Mouse (Mus musculus) layer of hippocampus, adult 8-10 months (tissue): ENCODE results near the gene Ttc7b. TPM values are rescaled to one million over a fixed set of nuclear protein-coding genes. Genes with fewer than 3 reads are reported as not detected.

ENCODE experiments used
- DNase-seq, 2 experiments: peaks; one replicate each; pipeline ENCODE4 v3.0.0; 2022; ENCODE audit warnings: low spot score in 2 of 2
- total RNA-seq, 4 experiments: library from RNA; stranded (reverse); gene quantifications; 2 replicates each; pipeline ENCODE4 v1.2.4; 2022

The Ttc7b gene
- total RNA-seq, result 100 to 1,000 TPM; 160 to 184 (median 174) TPM

DNA sequence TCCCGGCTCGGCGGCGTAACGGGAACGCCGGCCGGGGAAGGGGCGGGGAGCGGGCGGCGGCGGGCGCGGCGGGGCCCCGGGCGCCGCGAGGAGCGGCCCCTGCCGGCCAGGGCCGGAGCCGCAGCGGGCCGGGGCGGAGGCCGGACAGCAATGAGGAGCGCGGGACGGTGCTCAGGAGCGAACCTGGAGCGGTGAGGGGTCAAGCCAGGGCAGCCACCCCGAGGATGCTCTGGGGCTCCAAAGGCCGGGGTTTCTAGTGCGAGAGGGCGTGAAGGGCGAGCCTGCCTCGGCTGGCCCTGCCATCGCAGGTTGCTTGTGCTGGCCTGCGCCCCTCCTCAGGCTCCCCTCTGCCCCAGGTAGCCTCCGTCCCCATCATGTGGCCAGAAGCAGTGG lies at the start of gene Ttc7b:
TSS of gene Ttc7b (minus strand) at position 33 of the 393 bp plus-strand sequence.
- DNase-seq, result peak in 1 of 2 experiments; percentile 32

DNA sequence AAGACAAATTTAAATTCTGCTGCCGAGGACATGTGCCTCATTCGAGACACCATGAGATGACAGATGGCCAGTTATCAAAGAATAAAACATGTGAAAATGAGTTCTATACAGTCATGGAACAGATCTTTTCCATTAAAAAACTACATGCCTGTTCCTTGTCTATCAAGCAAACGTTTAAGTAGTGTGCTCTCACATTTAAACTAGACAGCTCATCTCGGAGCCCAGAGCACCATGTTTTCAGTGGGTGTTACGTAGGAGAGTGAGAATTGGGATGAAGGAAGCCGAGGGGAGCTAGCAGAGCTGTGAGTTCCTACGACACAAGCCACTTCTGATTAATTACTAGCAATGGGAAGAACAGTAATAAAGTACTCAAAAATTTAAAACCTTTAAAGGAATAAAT lies 48.2 kb upstream of the Ttc7b start:
- DNase-seq, result peak; percentile 52 to 66

- DNase-seq, result no peak
These were observed 47.5 kb upstream of the Ttc7b start for GRCm38 (mm10) chr12:100568105-100568504.

GRCm38 (mm10) chr12:100567627-100568026 lies 47.0 kb upstream of the Ttc7b start:
- no peak for DNase-seq

DNA sequence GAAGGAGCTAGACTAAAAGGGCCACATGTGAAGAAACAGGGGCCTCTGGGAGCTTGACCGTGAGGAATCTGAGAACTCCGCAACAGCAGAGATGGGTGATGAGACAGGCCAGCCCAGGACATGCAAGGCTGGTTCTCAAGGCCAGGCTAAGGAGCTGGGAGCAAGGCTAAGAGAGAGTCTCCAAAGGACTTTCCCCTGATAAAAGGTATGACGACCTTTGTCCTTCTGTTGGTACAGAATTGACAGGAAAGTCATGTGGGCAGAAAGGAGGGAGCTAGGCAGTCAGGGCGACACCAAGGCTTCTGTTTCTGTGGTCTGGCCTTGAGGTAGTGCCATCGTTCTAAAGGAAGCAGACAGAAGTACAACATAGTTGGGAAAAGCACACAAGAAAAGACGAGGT lies 33.0 kb upstream of the Ttc7b start:
- no peak for DNase-seq

GRCm38 (mm10) chr12:100551972-100552371 lies 31.3 kb upstream of the Ttc7b start:
- no peak for DNase-seq

- DNase-seq, result no peak
These were observed 23.6 kb upstream of the Ttc7b start for GRCm38 (mm10) chr12:100544194-100544567.

DNA sequence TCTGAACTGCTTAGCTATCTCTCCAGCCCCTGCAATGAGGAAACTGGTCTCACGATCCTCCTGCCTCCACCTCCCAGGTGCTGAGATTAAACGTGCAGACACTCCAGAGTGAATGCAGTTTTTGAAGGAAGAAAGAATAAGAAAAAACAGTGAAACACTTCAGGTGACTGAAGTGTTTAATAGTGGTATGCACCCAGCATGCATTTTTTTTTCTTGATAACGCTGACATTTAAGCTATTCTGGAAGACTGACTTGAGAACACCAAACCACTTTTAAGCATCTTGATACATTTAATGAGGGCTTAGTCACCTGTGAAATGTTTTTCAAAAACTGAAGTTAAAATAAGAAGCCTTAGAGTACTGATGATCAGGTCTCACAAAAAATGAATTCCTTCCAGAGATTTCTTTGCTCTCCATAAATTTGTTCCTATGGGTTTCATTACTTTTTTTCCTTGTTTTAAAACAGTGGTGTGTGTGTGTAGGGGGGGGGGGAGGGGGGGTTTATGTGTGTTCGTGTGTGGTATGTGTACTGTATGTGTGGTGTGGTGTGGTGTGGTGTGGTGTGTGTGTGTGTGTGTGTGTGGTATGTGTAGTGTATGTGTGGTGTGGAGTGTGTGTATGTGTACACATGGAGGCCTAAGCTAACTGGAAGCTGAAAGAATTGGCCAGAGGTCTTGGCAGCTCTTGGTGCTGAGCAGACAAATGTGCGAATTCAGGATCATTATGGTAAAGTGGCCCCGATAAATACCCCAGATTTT lies 23.0 kb upstream of the Ttc7b start:
- DNase-seq, result no peak

- DNase-seq, result no peak
These were observed 21.9 kb upstream of the Ttc7b start for GRCm38 (mm10) chr12:100542494-100542893.

DNA sequence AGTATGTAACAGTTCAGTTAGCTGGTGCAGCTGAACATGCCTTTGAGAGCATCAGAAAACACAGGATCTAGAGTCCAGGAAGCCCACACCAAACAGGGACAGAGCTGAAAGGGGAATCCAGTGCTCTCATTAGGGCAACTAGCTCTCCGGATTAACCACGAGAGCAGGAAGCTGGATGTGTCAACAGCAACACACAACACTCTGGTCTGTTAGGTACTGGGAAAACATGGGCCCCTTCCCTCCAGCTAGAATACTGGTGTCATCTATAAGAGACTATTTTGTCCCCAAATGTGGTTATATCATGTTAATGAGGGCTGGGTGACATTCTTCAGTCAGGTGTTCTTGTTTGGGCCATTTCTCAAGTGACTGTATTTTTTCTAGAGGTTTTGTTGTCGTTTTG lies 21.4 kb upstream of the Ttc7b start:
- no peak for DNase-seq

GRCm38 (mm10) chr12:100539158-100539714 lies 18.6 kb upstream of the Ttc7b start:
- no peak for DNase-seq

- no peak for DNase-seq
These were observed 18.0 kb upstream of the Ttc7b start for GRCm38 (mm10) chr12:100538445-100539157.

- no peak for DNase-seq
These were observed 16.5 kb upstream of the Ttc7b start for GRCm38 (mm10) chr12:100537091-100537490.

DNA sequence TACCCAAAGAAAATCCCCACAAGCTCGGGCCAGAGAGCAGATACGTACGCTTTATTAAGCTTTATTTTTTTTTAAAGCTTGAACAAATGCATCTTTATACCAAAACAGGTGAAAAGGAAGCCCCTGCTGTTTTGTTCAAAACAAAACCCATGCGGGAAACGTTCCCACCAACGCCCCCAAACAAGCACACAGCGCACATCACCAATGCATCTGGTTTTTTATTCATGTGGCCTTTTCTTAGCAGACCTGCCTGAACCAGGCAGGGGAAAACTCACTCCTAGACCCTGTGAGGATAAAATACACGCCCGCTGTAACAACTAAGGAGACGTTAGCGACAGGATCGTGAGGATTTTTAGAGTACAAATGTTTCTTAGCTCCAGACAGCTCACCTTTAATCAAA lies 14.4 kb upstream of the Ttc7b start:
- no peak for DNase-seq

DNA sequence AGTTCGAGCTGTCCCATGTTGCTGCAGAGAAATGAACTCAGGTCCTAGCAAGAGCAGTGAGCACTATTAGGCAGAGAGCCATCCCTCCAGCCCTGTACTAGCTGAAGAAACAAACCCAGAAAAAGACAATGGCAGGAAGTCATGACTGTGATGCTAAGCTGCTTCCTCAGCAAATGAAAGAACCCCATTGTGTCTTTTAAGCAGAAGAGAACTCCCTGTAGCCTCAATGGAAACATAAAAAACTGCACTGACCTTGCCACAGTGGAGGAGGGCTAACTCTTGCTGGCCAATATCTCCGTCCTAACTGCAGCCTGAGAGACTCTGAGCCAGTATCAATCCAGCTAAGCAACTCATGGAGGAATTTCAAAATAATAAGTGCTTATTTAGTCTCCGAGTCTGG lies 13.4 kb upstream of the Ttc7b start:
- DNase-seq, result no peak

- DNase-seq, result no peak
These were observed 12.6 kb upstream of the Ttc7b start for GRCm38 (mm10) chr12:100533209-100533608.

GRCm38 (mm10) chr12:100531740-100532139 lies 11.1 kb upstream of the Ttc7b start:
- DNase-seq, result no peak

DNA sequence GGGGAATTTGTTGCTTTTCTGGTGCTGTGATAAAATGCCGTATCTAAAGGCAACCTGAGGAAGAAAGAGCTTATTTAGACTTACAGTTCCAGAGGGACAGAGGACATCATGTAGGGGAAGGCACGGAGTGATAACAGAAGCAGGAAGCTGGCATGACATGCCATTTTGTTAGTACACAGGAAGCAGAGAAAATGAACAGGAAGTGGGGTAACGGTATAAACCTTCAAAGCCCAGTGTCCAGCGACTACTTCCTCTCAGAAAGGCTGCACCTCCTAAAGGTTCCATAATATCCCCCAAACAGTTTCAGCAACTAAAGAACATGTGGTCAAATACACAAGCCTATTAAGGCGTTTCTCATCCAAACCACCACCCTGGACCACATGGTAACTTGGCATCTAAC lies 10.2 kb upstream of the Ttc7b start:
- no peak for DNase-seq

DNA sequence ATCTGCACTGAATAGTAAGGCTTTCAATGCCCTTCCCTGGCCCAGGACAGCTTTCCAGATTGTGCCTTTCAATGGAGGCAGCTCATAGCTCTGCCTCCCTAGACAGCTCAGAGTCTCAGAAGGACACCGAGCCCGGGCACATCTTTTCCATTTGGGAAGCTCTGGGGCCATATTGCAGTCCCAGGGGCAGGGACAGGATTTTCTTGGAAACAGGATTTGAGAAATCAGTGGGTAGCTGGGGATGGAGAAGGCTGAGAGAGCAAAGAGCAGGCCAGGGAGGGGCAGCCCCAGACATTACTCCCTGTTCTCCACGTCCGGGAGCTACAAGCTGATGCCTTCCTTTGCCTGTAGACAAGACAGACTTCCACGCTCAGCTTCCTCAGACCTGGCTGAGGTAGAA lies 9.0 kb upstream of the Ttc7b start:
- DNase-seq, result no peak

GRCm38 (mm10) chr12:100529172-100529571 lies 8.5 kb upstream of the Ttc7b start:
- DNase-seq, result no peak

DNA sequence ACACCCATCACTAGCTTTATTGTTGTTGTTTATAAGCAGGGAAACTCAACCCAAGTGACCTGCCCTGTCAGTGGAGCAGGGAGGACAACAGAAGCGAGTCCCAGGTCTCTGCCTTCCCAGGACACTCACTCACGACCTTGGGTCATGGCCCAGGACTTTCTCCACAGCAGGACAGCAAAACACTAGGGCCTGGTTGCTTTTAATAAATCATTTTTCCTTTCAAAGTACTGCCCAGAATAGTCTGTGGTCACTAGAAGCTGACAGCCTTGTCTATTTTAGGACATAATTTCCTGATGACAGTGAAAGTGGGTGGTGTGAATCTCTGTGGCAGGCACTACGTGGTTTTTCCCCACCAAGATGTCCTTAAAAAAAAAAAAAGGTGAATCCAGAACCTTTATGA lies 7.6 kb upstream of the Ttc7b start:
- DNase-seq, result no peak

DNA sequence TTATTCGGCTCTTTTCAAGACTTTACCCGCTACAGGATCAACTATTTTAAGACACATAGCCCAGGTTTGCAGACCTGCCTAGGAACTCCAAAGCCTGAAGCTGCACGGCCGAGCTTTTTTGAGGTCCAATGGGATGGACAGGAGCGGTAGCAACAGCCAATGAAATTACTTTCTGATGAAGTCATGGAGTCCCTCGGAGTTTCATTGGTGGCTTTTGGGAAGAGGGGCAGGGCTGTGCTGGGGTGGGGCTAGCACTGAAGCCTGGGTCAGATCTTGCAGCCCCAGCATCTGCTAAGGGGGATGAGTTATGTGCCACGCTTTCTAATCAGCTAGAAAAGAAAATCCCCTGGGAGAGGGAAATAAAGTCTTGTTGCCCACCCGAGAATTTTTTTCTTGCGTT lies 7.1 kb upstream of the Ttc7b start:
- peak; percentile 77 to 87 for DNase-seq

DNA sequence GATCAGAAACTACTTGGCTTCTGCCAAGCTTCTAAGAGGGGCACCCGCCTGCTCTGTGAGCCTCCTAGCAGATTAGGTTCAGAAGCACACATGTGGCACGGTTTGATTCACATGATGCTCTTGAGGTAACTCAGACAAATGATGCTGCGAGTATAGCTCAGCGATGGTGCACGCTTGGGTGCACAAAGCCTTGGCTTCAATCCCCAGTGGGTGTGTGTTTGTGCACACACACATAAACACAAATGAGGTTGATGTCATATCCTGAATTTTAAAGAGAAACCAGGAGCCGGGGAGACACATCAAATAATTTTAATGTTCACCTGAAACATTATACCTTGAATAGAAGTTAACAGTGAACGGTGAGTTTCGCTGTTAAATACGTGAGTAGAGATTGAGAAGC lies 6.6 kb upstream of the Ttc7b start:
- no peak for DNase-seq
